Mouse (Mus musculus): ENCODE data around the gene Ttc23. TPM values are rescaled to one million over a fixed set of nuclear protein-coding genes. Genes with fewer than 3 reads are reported as not detected.
A peak's percentile ranks its signal among the peaks of the same experiment; 100 is the strongest.

The Ttc23 gene
- total RNA-seq, 2 experiments from 2014 or later = 24.7 to 27.2 TPM

GRCm38 (mm10) chr7:67644833-67645680, 2.2 kb upstream of the Ttc23 start, which contains the start of gene Lrrc28:
Gene Lrrc28 (minus strand): TSS chr7:67645268.
- DNase-seq = peak; percentile 99

DNA sequence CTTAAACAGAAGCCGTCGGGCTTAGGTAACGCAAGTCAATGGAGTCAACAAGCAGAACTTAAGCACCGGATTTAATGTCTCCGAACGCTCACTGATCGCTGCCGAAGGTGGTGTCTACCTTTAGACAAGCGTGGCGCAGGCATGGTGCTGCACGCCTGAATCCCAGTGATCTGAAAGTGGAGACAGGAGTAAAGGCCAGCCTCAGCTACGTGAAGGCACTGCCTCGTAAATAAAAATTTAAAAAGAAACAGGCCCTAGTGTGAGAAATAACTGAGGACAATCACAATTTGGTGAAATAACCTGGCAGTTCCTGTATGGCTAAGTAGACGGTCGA, 1.6 kb upstream of the Ttc23 start:
- DNase-seq = no peak

DNA sequence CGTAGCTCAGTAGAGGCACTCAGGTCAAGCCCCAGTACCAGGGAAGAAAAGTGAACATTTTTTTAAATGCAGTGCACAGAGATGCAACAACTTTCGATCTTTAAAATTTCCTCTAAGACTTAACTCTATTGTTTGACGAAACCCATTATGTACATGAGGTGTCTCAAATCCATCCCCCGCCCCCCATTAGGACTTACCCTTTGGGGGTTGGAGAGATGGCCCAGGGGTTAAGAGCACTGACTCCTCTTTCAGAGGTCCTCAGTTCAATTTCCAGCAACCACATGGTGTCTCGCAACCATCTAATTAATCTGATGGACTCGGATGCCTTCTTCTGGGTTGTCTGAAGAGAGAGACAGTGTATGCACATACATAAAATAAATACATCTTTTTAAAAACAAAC, 1.1 kb upstream of the Ttc23 start:
- DNase-seq = no peak

DNA sequence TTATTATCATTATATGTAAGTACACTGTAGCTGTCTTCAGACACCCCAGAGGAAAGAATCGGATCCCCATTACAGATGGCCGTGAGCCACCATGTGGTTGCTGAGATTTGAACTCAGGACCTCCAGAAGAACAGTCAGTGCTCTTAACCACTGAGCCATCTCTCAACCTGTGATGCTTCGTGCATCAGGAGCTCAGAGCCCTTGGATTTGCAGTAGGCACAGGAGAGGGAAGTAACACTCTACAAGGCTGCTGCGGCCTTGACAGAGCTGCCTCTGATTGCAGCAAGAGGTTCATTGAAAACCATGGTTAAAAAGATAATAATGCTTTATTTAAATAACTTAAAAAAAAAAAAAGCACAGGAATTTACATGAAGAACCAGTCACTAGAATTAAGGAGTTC, 1.2 kb downstream of the Ttc23 start:
- no peak for DNase-seq

DNA sequence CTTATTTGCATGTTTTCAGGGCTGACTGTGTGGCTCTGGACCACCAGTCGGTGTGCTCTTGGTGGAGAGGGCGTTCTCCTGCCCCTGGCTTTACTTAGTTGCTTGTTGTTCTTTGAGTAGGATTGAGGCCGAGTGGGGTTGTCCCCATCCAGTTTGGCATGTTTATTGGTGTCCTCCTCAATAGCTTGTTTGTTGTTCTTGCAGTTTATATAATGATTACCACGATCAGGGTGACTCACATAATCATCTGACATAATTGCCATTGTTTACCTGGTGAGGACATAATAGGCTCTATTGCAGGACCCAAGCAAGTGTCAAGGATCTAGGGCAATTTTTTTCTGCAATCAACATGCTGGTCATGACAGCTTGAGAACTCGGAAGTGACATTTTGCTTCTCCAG, 5.0 kb downstream of the Ttc23 start:
- no peak for DNase-seq

GRCm38 (mm10) chr7:67654668-67655067, 7.5 kb downstream of the Ttc23 start:
- DNase-seq = no peak

- no peak for DNase-seq
Measured at GRCm38 (mm10) chr7:67655186-67655585, 8.0 kb downstream of the Ttc23 start.

DNA sequence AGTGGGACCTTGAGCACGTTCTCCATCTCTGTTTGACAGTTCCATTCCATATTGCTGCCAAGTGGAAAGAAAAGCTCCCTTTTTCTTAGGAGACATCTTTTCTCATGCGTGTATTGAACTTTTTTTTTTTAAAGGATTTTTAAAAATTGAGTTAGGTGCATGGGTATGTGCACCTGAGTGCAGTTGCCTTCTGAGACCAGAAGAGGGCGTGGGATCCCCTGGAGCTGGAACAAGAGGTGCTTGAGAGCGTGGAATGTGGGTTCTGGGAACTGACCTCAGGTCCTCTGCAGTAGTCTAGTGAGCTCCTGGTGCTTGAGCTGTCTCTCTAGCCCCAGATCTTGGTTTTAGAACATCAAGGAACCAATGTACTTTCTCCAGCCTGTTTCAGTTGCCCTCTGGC, 10.9 kb downstream of the Ttc23 start:
- DNase-seq = no peak

DNA sequence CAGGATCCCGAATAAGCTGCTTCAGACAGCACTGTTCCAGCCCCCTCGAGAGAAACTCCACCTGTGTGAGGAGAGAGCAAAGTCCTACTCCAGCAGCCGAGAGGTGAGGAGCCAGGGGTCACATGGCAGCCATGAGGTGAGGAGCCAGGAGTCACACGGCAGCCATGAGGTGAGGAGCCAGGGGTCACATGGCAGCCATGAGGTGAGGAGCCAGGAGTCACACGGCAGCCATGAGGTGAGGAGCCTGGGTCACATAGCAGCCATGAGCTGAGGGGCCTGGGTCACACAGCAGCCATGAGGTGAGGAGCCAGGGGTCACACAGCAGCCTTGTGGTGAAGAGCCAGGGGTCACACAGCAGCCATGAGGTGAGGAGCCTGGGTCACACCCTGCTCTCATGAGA, 15.2 kb downstream of the Ttc23 start:
- DNase-seq = no peak

GRCm38 (mm10) chr7:67663981-67664694, 16.9 kb downstream of the Ttc23 start:
- no peak for DNase-seq

- no peak for DNase-seq
Measured at GRCm38 (mm10) chr7:67670965-67671364, 23.8 kb downstream of the Ttc23 start.

DNA sequence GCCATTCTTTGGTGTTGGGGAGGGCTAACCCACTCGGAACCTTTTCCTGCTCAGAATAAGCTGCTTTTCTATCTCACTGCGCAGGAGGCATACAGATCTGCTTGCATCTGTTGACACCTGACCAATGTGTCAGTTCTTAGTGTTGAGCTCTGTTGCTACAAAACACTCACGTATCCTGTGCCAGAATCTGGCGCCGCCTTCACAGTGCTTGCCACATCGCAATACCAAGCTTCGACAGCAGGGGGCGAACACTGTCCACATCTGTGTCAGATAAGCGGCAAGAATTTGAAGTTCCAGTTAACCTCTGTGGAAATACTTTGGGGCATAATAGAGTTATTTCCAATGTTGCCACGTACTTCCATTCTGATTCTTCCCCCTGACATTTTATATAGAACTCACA, 25.4 kb downstream of the Ttc23 start:
- peak; percentile 99 for DNase-seq

DNA sequence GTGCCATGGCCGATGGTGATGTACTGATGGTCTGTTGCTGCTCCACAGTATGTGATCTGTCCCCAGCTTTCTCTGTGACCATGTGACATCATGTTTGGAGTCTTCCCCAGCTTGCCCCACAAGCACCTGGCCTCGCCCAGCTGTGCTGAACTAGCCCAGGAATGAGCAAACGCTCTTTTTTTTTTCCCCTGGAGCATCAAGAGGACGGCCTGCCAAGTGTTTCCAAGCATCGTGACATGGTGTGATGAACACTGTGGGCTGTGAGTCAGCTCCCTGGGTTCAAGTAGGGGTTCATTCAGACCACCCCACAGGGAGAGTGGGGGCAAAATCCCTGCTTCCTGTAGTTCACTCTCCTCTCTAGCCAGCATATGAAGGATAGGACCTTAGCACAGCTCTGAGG, 26.4 kb downstream of the Ttc23 start:
- no peak for DNase-seq

DNA sequence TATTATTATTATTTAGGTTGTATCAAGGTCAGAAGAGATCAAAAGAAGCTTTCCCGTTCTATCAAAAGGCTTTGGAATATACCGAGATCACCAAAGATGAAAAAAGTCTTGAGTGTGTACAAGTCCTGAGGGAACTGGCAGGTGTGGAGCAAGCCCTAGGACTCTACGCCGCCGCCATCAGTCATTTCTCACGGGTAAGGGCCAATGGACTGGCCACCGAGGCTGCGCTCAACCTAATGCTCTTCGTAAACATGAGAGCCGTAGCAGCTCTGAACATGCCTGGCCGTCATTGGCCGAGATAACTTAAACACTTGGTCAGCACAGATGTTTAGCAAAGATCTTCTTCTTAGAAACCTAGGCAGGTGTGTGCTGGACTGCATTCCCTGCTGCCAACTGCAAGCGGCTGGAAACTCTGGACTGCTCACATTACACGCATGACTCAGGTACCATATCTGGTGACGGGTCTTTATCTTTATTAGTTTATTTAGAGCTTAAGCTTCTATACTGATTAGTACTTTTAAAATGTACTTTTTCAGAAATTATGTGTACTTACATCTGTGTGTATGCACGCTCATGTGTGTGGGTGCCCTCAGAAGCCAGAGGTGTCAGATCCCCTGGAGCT, 31.8 kb downstream of the Ttc23 start:
- no peak for DNase-seq

- no peak for DNase-seq
Measured at GRCm38 (mm10) chr7:67681078-67681477, 33.9 kb downstream of the Ttc23 start.

DNA sequence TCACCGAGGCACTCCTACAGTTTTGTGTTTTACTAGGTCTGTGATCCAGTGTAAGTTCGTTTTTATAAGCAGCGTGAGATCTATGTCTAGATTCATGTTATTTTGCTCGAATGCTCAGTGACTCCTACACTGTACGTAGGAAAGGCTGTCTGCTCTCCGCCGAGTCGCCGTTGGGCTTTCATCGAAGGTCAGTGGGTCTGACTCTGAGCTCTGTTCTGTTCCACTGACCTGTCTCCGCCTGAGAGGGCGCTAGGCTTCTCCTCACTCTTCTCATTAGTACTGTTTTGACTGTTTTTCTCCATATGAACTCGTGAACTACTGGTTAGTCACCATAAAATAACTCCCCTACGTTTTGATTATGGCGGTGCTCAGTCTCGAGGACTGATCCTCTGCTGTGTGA, 35.8 kb downstream of the Ttc23 start:
- DNase-seq = no peak

DNA sequence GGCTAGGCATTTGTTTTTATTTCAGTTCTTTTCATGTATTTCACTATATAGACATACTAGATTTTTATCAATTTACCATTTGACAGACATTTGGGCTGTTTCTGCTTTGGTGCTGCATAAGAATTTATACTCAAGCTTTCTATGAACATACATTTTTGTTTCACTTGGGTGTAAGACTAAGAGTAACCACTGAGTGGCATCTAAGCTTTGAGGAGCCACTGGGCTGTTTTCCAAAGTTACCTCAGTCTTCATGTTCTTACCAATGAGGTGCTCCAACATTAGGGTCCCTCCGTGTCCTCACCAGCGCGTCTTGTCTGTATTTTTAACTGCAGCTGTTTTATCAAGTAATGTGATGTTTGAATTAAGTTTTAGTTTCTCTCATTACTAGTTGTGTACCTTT, 39.3 kb downstream of the Ttc23 start:
- DNase-seq = no peak

GRCm38 (mm10) chr7:67688281-67688680, 41.1 kb downstream of the Ttc23 start:
- DNase-seq = no peak

DNA sequence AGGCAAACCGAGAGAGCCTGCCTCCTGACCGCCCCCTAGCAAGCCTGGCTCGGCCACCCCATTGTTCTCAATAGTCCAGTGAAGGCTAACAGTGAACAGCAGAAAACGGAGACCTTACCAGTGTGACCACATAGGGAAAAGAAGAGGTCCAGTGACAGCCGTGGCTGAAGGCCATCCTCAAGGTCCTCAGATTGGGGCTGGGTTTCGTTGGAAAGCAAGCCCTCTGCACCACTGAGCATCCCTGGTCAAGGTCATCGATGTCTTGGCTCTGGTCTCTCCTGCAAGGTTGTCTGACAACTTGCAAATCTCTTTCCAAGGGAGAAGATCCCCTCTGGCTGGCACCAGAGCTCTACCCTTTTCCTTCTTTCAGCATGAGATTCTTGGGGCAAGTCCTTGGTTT, 42.6 kb downstream of the Ttc23 start:
- no peak for DNase-seq

DNA sequence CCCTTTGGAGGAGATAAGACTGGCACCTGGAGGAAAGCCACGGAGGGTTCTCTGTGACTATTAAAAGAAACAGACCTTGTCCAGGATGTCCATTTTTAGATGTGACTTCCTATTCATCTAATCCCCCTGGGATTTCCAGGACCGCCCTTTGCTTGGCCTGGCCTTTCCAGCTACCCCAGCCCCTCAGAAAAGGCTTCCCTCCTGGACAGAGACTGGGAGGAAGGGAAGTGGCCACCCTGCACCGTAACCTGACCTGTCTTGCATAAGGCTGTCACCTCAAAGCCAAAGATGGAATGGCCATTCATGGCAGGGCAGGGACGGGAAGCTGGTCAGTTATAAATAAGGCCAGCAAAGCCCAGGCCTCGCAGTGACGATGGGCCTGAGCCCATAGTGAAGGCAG, 43.8 kb downstream of the Ttc23 start:
- DNase-seq = no peak

DNA sequence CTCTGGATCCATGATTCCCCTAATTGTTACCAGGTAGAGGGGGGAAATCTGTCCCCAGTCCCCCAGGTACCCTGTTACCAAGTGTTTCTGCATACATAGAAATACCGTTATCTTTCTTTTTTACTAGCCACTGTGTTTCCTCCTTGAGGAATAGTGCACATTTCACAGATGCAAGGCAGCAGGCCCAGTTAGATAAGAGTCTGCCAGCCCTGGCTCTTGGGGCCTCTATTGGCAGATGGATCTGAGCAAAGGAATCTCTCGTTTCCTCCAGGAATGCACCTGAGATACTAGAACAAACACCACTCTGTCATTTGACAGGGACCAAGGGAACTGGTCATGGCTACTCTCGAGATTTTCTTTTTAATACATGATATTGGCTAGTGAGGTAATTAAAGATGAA, 44.9 kb downstream of the Ttc23 start:
- DNase-seq = no peak

DNA sequence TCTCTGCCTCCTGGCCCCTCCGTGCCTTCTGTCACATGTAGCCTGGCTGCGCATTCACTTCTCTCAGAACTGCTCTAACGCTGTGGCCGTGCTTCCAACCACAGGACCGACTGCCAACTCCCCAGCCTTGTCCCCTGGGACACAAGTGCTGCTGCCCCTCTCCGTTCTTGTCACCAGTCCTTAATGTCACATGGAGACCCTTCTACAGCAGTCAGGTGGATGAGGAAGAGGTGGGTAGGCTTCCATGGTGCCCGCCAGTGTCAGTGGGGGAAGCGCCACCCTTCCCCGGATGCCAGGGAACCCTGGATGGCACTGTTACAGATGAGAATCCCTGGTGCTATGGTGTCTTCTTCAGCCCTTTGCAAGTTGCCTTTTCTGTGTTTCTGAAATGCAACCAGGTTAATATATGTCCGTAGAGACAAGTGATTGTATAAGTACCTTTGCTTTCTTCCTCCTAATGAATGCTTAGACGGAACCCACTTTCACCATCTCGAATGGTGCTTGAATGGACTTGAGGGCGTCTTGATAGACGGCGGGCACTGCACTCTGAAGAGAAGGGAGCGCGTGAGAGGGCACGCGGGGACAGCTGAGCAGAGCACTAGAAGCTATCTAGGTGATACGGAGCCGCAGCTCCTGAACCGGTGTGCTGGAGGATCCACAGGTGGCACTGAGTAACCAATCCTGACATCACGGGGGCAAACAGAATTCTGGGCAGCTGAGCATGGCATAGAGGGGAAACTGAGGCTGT, 45.8 kb downstream of the Ttc23 start:
- DNase-seq = no peak

- DNase-seq = no peak
Measured at GRCm38 (mm10) chr7:67695906-67696305, 48.7 kb downstream of the Ttc23 start.
